Mouse (Mus musculus) adrenal gland, postnatal 10 days (tissue): ENCODE data around the gene Fam221b. TPM values are rescaled to one million over a fixed set of nuclear protein-coding genes. Genes with fewer than 3 reads are reported as not detected.

Experiments used
- DNase-seq: peaks from one replicate; pipeline ENCODE4 v3.0.0; 2021; ENCODE audit warnings: mixed read lengths
- total RNA-seq, 2 experiments: library from RNA; stranded (reverse); gene quantifications; 2 replicates each; pipeline ENCODE4 v1.2.3; 2021

Fam221b gene
- total RNA-seq, 2 experiments from 2014 or later, result 0.15 to 0.36 TPM

GRCm38 (mm10) chr4:43656339-43657109 lies 12.4 kb downstream of the Fam221b start, which contains the start of gene Hint2:
TSS of gene Hint2 (minus strand) at chr4:43656466.
- DNase-seq, result peak; percentile 94

DNA sequence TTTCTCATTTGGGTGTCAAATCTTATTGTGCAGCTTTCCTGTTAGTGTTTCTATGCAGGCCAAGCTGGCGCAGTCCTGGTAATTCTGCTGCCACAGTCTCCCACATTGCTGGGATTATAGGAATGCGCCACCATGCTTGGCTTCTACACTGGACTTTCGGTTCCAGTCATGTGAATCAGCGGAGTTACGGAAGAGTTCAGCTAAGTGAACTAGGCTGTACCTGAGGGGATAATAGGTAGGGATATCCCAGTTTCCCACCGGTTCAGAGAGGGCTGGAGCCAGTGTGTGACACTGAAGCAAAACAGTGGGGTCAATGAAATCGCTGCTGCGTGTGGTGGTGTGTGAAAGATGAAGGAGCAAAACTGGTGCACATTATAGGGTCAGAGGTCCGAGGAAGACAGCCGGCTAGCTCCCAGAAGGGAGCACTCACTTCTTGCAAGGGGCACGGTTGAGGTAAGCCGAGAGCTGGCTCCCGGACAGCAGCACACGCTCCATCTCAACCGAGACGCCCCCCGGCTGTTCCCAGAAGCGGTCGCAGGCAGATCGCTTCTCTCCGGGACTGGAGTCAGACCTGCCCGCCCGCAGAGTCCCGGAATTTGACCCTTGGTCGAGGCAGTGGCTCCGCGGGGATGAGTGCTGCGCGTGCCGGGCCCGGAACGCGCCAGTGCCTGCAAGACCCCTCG lies 13.1 kb downstream of the Fam221b start:
- no peak for DNase-seq

DNA sequence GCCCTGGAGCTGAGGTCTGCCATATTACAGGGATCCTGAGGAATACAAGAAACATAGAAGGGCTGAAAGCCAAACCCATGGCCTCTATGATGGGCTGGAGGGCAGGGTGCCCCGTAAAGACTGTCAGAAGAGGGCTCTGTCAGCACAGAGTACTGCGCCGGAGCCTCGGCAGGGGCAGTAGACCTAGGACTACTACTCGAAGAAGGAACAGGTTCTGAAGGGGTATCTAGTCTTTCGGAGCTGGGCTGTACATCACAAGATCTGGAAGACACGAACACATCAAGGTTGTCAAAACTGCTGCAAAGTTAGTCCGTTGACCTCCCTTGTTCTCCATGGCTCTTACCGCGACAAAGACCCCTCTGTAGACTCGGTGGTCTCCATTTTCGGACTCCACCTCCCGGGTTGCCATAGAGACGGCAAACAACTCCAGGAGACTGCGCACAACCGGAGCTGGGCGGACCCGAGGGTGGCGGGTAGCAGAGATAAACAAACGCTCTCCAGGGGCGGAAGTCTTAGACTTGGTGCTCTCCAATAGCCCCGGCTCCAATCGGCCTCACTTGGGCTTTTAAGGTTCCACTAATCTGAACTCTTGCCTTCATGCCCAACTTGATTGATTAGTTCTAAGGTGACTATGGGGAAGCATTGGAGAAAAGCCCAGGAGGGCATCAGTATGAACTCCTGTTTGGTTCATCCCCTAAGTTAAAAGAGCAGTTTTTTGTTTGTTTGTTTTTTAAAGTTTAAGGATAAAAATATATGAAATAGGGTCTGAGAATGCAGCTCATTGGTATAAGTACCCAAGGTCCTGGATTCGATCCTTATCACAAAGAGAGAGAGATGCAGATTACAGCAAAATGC lies 15.6 kb downstream of the Fam221b start, which contains the start of gene Spag8:
Spag8 (minus strand) TSS at position 434 of the 855 bp plus-strand sequence.
- DNase-seq, result peak; percentile 49

GRCm38 (mm10) chr4:43652726-43653125 lies 16.2 kb downstream of the Fam221b start:
- no peak for DNase-seq

GRCm38 (mm10) chr4:43649783-43650182 lies 19.2 kb downstream of the Fam221b start:
- DNase-seq, result no peak

GRCm38 (mm10) chr4:43640491-43640890 lies 28.5 kb downstream of the Fam221b start:
- no peak for DNase-seq

- peak; percentile 0 for DNase-seq
Measured at GRCm38 (mm10) chr4:43640076-43640475, 28.9 kb downstream of the Fam221b start.

DNA sequence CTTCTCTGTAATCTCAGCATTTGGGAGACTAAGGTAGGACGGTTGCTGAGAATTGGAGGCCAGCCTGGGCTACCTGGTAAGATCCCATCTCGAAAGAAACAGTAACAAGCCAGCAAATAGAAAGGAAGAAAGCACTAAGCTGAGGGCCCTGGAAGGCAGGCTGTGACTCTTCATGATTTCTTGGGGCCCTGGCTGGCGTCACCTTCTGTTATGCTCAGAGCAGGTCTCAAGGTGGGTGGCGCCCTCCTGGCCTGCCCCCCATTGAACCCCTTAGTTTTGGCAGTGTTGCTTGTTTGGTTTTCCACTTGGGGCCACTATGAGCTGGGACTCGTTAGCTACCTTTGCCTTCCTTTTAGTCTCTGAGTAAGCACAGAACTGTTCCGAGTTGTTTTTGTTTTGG lies 32.2 kb downstream of the Fam221b start:
- DNase-seq, result no peak

DNA sequence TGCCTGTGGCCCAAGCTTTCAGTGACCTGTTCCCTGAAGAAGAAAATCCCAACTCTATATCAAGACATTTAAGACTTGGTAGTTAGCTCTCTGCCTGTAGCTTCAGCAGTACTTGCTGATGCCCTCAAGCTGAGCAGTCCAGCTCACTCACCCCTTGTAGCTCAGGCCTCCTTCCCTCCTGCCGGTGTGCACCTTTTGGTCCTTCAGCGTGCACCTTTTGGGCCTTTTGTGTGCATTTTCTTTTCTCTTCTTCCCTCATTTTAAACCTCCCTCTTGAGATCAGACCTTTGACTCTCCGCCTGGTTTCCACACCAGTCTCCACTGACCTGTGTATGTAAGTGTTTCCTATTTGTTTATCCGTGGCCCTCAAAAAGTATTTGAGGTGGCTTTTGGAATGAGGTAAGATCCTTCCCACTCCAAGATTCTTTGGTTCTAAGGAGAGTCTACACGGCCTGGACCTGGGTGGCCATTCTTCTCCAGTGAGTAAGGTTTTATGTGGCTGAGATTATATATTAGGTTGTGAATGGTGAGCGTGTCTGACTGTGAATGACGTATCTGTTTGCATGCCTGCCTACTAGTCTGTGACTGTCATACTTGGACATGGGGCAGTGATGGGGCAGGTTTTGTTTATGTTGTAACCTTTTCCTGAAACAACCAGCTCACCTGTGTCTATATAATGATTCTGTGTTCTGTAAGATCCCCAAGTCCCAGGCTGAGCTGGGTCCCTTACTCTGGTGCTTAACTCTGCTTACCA lies 34.1 kb downstream of the Fam221b start:
- no peak for DNase-seq

GRCm38 (mm10) chr4:43633736-43634135 lies 35.2 kb downstream of the Fam221b start:
- no peak for DNase-seq

- DNase-seq, result no peak
Measured at GRCm38 (mm10) chr4:43633296-43633695, 35.6 kb downstream of the Fam221b start.

DNA sequence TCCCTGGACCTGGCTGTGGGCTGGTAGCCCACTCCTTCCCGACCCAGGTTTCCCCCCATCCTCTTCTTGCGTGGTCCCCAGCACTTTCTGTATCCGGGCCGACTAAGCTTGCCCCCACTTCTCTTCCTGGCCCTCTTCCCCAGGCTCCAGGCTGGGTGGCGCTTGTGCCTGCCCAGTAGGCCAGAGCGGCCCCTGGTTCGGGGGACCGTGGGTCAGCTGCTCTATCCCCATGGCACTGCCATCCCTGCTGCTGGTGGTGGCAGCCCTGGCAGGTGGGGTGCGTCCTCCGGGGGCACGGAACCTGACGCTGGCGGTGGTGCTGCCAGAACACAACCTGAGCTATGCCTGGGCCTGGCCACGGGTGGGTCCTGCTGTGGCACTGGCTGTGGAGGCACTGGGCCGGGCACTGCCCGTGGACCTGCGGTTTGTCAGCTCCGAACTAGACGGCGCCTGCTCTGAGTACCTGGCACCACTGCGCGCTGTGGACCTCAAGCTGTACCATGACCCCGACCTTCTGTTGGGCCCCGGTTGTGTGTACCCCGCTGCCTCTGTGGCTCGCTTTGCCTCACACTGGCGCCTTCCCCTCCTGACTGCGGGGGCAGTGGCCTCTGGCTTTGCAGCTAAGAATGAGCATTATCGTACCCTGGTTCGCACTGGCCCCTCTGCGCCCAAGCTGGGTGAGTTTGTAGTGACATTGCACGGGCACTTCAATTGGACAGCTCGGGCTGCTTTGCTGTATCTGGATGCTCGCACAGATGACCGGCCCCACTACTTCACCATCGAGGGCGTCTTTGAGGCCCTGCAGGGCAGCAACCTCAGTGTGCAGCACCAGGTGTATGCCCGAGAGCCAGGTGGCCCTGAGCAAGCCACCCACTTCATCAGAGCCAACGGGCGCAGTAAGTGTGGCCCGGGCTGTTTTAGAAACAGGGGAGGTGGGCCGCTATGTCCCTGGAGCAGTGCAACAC lies 36.7 kb downstream of the Fam221b start:
- peak; percentile 31 for DNase-seq

DNA sequence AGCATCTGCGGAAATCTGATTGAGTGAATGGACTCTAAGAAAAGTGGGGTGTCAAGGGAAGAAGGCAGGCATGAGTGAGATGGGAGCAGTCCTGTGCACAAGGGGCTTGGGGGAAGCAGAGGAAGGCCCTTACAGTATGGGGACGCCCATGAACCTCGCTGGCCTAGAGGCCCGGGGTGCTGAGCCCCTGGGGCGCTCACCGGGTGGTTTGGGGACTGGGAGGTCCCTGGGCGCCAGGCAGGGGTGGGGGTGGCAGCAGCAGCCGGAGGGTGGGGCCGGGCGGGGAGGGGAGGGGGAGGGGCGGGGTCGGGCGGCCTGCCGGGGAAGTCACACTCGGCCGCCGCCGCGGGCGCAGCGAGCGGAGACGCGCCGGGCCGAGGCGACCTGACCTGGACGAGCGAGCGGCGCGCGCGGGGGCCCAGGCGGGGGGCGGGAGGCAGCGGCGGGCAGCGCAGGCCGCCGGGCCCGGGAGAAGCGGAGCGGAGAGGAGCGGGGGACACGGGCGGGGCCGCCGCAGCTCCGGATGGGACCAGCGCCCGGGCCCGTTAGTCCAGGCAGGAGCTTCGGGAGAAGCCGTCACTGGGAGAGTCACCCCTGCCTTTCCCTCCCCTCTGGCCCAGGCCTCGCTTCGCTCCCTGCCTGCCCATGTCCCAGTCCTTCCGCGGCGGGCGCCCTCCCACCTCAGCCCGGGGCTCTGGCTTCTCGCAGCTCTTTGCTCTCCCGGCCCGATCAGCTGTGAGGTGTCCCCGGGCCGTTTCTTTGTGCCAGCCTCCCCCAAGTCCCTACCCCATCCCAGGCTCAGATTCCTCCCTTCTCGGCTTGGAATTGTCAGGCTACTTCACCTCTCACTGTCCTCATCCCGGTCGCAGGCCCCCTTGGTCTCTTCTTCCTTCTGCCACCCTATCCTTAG lies 37.6 kb downstream of the Fam221b start, which contains the start of gene Npr2:
Npr2 (plus strand) TSS at position 890 of the 910 bp plus-strand sequence.
- peak; percentile 71 for DNase-seq

- DNase-seq, result no peak
Measured at GRCm38 (mm10) chr4:43630671-43631045, 38.3 kb downstream of the Fam221b start.

- DNase-seq, result peak; percentile 86
Measured at GRCm38 (mm10) chr4:43630030-43630581, 38.8 kb downstream of the Fam221b start.

DNA sequence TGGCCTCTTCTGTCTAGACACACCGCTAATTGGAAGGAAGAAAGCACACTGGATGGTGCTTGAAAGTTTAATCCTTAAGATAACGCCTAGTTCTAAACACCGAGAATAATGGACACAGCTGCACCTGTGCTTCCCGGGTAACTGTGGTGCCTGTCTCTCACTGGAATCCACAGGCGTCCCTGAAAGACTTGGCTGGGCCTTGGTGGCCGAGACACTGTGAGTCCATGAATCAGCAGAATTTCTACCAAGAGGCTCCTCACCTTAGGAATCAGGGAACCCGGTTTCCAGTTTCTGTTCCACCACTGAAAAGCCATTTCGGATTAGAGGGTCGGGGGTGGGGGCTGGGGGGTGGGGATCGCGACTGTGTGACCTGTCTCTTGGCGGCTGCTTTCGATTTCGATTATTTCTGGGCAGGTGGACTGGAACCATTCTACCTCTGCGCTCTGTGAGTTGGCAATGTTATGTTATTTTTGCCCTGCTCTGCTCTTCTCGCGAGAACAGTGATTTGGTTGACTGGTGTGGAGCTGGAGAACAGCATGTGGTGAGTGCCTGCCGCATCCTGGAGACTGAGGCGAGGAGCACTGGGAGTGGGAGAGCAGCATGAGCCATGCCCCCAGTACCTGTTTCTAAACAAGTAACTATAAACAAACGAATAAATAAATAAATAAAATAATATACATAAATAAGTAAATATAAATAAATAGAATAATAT lies 39.7 kb downstream of the Fam221b start:
- no peak for DNase-seq

DNA sequence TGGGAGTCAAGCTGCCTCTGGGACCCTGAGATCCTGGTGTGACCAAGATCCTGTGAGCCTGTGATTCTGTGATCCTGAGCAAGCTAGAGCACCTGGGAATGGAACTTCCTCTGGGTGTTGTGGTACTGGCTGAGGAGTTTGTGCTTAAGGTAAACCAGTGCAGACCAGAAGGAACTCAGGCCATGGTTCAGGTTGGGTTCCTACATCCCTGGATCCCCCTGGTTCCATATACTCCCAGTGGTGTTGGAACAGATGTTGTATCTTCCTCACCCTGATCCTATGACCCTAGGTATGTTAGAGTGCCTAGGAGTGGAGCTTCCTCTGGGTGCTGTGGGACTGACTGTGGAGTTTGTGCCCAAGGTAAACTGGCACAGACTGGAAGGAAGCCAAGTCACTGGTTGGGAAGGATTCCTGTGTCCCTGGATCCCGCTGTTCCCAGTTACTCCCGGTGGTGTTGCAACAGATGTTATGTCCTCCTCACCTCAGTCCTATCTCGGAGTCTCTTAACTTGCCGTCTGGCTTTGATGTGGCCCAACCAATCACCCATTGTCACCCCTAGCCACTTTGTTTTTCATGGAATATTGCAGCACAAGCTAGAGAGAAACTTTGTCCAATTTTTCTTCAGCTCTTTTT lies 48.7 kb downstream of the Fam221b start:
- DNase-seq, result no peak
